Mouse (Mus musculus): ENCODE results near the gene Muc4. TPM values are rescaled to one million over a fixed set of nuclear protein-coding genes. Genes with fewer than 3 reads are reported as not detected.

Muc4 gene
- polyA plus RNA-seq, 1 experiment from 2014 or later: 0.67 TPM

DNA sequence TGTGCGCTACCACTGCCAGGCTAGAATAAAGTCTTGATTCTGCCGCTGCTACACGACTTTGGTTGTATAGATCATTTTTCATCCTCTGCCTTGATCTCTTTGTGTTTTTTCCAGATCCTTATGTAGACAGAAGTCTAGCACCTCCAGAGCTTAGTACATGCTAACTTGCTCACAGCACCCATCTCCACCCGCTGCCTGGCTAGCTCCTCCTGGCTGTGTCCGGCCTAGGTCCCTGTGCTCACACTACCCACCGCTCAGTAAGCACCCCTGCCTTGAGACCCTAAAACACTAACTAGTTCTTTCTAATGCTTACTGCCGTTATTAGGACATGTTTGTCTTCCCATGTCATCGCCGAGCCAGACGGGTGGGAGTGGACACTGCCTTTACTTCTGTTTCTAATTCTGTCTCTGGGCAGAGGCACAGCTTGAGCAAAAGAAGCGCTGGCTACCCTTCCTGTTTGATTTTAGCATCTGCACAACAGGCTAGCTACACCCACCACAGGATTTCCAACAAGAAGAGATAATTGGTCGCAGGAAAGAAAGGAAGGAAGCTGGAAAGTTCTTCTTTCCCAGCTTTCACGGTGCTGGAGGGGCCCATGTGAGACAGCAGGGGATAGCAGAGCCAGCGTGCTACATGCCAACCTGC is 25.1 kb upstream of the Muc4 start:
- H3K4me3 ChIP-seq (ENCODE audit: low read depth, low read length): no peak overlapping the region
- H3K4me1 ChIP-seq (ENCODE audit: insufficient read depth): no peaks in the 10 kb centered on the region
- TF ChIP-seq CTCF (IDR thresholded peaks at IDR 0.05; ENCODE audit: low read depth): no peak
- no peak overlapping the region for H3K9ac ChIP-seq
- 59% methylated on average over 14 of the region's 14 CpGs for WGBS
- H3K4me2 ChIP-seq: no peak overlapping the region
- no peaks in the 10 kb centered on the region for H3K36me3 ChIP-seq (ENCODE audit: insufficient read depth)
- H3K27me3 ChIP-seq (ENCODE audit: insufficient read depth, low read length): no peaks in the 10 kb centered on the region
- DNase-seq (no peak), ATAC-seq (ENCODE audit: insufficient read depth) (no peak)
- no peak overlapping the region for H3K27ac ChIP-seq (ENCODE audit: low read depth)
- H3K9me3 ChIP-seq (ENCODE audit: low read depth, low read length): no peaks in the 10 kb centered on the region

GRCm38 (mm10) chr16:32712202-32712601 is 23.5 kb upstream of the Muc4 start:
- Histone ChIP-seq H3K4me2 (no peak overlapping the region), H3K36me3 (ENCODE audit: insufficient read depth) (no peaks in the 10 kb centered on the region), H3K4me1 (ENCODE audit: insufficient read depth) (no peaks in the 10 kb centered on the region), H3K4me3 (ENCODE audit: low read depth, low read length) (no peak overlapping the region), H3K9ac (no peak overlapping the region), H3K27ac (ENCODE audit: low read depth) (no peak overlapping the region), H3K27me3 (ENCODE audit: insufficient read depth, low read length) (no peaks in the 10 kb centered on the region), H3K9me3 (ENCODE audit: low read depth, low read length) (no peaks in the 10 kb centered on the region)
- DNase-seq (no peak), ATAC-seq (ENCODE audit: insufficient read depth) (no peak)
- 84% methylated on average over 11 of the region's 11 CpGs for WGBS
- TF ChIP-seq CTCF (IDR thresholded peaks at IDR 0.05; ENCODE audit: low read depth): no peak

- Histone ChIP-seq H3K9me3 (ENCODE audit: low read depth, low read length) (no peaks in the 10 kb centered on the region), H3K27ac (ENCODE audit: low read depth) (no peak overlapping the region), H3K4me3 (ENCODE audit: low read depth, low read length) (no peak overlapping the region), H3K36me3 (ENCODE audit: insufficient read depth) (no peaks in the 10 kb centered on the region), H3K27me3 (ENCODE audit: insufficient read depth, low read length) (no peaks in the 10 kb centered on the region), H3K4me2 (no peak overlapping the region), H3K4me1 (ENCODE audit: insufficient read depth) (no peaks in the 10 kb centered on the region), H3K9ac (no peak overlapping the region)
- ATAC-seq (ENCODE audit: insufficient read depth): no peak
- whole genome bisulfite sequencing: 42% methylated on average over 6 of the region's 6 CpGs
- TF ChIP-seq CTCF (IDR thresholded peaks at IDR 0.05; ENCODE audit: low read depth): no peak
- DNase-seq: no peak
These were observed 22.1 kb upstream of the Muc4 start for GRCm38 (mm10) chr16:32713556-32713955.

GRCm38 (mm10) chr16:32715364-32715763 is 20.3 kb upstream of the Muc4 start:
- Histone ChIP-seq H3K27me3 (ENCODE audit: insufficient read depth, low read length) (no peaks in the 10 kb centered on the region), H3K4me1 (ENCODE audit: insufficient read depth) (no peaks in the 10 kb centered on the region), H3K9me3 (ENCODE audit: low read depth, low read length) (no peaks in the 10 kb centered on the region), H3K9ac (no peak overlapping the region), H3K27ac (ENCODE audit: low read depth) (no peak overlapping the region), H3K4me2 (peak overlapping the region; percentile 41), H3K36me3 (ENCODE audit: insufficient read depth) (no peaks in the 10 kb centered on the region), H3K4me3 (ENCODE audit: low read depth, low read length) (no peak overlapping the region)
- WGBS: 12% methylated on average over 13 of the region's 13 CpGs
- peak; percentile 71 for TF ChIP-seq CTCF (IDR thresholded peaks at IDR 0.05; ENCODE audit: low read depth)
- peak; percentile 79 for DNase-seq
- ATAC-seq (ENCODE audit: insufficient read depth): peak; percentile 38

- Histone ChIP-seq H3K36me3 (ENCODE audit: insufficient read depth) (no peaks in the 10 kb centered on the region), H3K4me2 (no peak overlapping the region), H3K27ac (ENCODE audit: low read depth) (no peak overlapping the region), H3K27me3 (ENCODE audit: insufficient read depth, low read length) (no peaks in the 10 kb centered on the region), H3K9me3 (ENCODE audit: low read depth, low read length) (no peaks in the 10 kb centered on the region), H3K4me3 (ENCODE audit: low read depth, low read length) (no peak overlapping the region), H3K9ac (no peak overlapping the region), H3K4me1 (ENCODE audit: insufficient read depth) (no peaks in the 10 kb centered on the region)
- 50% methylated on average over 7 of the region's 7 CpGs for WGBS
- ATAC-seq (ENCODE audit: insufficient read depth) (no peak), DNase-seq (no peak)
- no peak for TF ChIP-seq CTCF (IDR thresholded peaks at IDR 0.05; ENCODE audit: low read depth)
These were observed 12.5 kb upstream of the Muc4 start for GRCm38 (mm10) chr16:32723163-32723562.

GRCm38 (mm10) chr16:32723767-32724166 is 11.9 kb upstream of the Muc4 start:
- ATAC-seq (ENCODE audit: insufficient read depth): no peak
- Histone ChIP-seq H3K9ac (no peak overlapping the region), H3K4me1 (ENCODE audit: insufficient read depth) (no peaks in the 10 kb centered on the region), H3K27me3 (ENCODE audit: insufficient read depth, low read length) (no peaks in the 10 kb centered on the region), H3K36me3 (ENCODE audit: insufficient read depth) (no peaks in the 10 kb centered on the region), H3K4me3 (ENCODE audit: low read depth, low read length) (no peak overlapping the region), H3K27ac (ENCODE audit: low read depth) (no peak overlapping the region), H3K4me2 (no peak overlapping the region), H3K9me3 (ENCODE audit: low read depth, low read length) (no peaks in the 10 kb centered on the region)
- DNase-seq: no peak
- WGBS: 65% methylated on average over 4 of the region's 4 CpGs
- no peak for TF ChIP-seq CTCF (IDR thresholded peaks at IDR 0.05; ENCODE audit: low read depth)

DNA sequence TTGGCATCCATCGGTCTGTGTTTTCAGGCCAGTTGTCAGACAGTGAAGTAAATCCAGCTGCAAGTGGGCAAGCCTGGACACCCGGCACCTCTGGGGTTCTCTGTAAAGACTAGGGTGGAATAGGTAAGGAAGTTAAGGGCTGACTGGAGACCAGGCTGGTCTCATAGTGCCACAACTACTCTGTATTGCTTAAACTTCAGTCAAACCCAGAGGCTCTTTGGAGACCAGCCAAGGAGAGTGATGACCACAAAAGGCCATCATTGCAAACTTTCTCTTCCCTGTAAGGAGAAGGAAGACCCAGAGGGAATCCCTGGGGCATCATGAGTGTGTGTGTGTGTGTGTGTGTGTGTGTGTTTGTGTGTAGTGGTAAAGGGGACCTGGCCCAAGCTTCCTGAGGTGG is 11.4 kb upstream of the Muc4 start:
- Histone ChIP-seq H3K4me1 (ENCODE audit: insufficient read depth) (no peaks in the 10 kb centered on the region), H3K9ac (no peak overlapping the region), H3K9me3 (ENCODE audit: low read depth, low read length) (no peaks in the 10 kb centered on the region), H3K27ac (ENCODE audit: low read depth) (no peak overlapping the region), H3K36me3 (ENCODE audit: insufficient read depth) (no peaks in the 10 kb centered on the region), H3K27me3 (ENCODE audit: insufficient read depth, low read length) (no peaks in the 10 kb centered on the region), H3K4me3 (ENCODE audit: low read depth, low read length) (no peak overlapping the region), H3K4me2 (no peak overlapping the region)
- no peak for TF ChIP-seq CTCF (IDR thresholded peaks at IDR 0.05; ENCODE audit: low read depth)
- DNase-seq: peak; percentile 47
- 77% methylated on average over 2 of the region's 2 CpGs for WGBS
- ATAC-seq (ENCODE audit: insufficient read depth): no peak

- Histone ChIP-seq H3K4me3 (ENCODE audit: low read depth, low read length) (no peak overlapping the region), H3K27me3 (ENCODE audit: insufficient read depth, low read length) (no peaks in the 10 kb centered on the region), H3K36me3 (ENCODE audit: insufficient read depth) (no peaks in the 10 kb centered on the region), H3K27ac (ENCODE audit: low read depth) (no peak overlapping the region), H3K4me2 (no peak overlapping the region), H3K4me1 (ENCODE audit: insufficient read depth) (no peaks in the 10 kb centered on the region), H3K9ac (no peak overlapping the region), H3K9me3 (ENCODE audit: low read depth, low read length) (no peaks in the 10 kb centered on the region)
- DNase-seq (no peak), ATAC-seq (ENCODE audit: insufficient read depth) (no peak)
- TF ChIP-seq CTCF (IDR thresholded peaks at IDR 0.05; ENCODE audit: low read depth): no peak
These were observed 9.2 kb upstream of the Muc4 start for GRCm38 (mm10) chr16:32726501-32726900.

All from lung, embryonic 14.5 days (tissue).